Mouse (Mus musculus): ENCODE data around the gene Aprt. TPM values are rescaled to one million over a fixed set of nuclear protein-coding genes. Genes with fewer than 3 reads are reported as not detected.

The Aprt gene
- polyA plus RNA-seq, 1 experiment from 2014 or later: 425 TPM

DNA sequence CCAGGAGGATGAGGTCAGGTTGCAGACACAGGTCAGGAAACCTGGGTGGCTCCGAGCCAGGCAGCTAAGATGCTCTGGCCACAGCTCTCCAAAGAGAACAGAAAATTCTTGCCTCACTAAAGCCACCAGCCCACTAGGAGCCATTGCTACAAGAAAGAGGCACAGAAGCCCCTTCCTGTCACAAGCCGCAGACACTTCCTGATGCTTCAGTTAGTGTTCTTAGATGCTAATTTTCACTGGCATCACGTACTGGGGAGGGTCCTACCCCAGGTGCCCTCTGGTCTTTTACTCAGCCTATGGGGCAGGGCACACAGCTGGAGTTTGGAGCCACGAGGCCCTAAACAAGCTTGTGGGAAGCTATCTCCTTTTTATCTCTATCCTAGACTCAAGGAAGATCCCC, 19.3 kb upstream of the Aprt start:
- no peak overlapping the region for H3K4me2 ChIP-seq
- no peak overlapping the region for H3K27ac ChIP-seq (ENCODE audit: low read depth, low read length)
- H3K9me3 ChIP-seq (ENCODE audit: control insufficient read depth, low read length): no peaks in the 10 kb centered on the region
- H3K4me1 ChIP-seq (replicated peaks; ENCODE audit: control insufficient read depth, insufficient read depth, low read length): peaks cover 15% of the 10 kb centered on the region
- H3K9ac ChIP-seq (ENCODE audit: low read depth, low read length): no peak overlapping the region
- H3K27me3 ChIP-seq (replicated peaks; ENCODE audit: control insufficient read depth, insufficient read depth, low read length): no peaks in the 10 kb centered on the region
- 50% methylated on average over 4 of the region's 4 CpGs for WGBS
- ATAC-seq (replicated peaks; ENCODE audit: low FRiP score) (no peak), DNase-seq (ENCODE audit: low spot score) (no peak)
- H3K36me3 ChIP-seq (ENCODE audit: control insufficient read depth, insufficient read depth, low read length): no peaks in the 10 kb centered on the region
- H3K4me3 ChIP-seq (ENCODE audit: low read depth, low read length): no peak overlapping the region

DNA sequence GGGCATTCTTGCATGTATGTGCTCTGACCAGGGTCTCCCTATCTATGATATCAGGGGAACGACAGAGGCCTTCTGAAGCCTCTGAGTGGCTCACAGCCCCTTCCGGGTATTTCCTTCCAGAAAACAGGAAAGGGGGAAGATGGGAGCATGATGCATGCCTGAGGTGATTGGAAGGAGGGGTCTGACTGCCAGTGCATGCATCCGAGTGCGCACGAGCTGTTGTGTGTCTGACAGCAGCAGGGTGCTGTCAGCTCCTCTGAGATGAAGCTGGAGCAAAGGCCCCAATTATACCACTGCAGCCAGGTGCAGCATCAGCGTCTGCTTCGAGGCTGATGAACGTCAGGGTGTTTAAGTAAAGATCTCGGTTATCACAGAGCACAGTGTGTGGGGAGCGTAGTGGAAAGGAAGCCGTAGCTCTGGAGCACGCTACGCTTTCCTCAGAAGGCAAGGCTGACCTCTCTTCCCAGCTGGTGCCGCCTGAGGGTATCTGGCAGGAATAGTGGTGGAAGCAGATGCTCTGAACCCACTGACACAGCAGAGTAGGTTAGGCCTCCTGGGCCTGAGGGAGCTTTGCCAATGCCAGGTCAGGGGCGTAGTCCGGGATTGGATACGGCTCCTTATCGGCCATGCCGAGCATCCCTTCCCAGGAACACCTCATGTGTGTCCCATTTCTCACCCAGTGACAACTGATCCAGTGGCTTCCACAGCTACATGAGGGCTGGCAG, 17.2 kb upstream of the Aprt start:
- peaks cover 15% of the 10 kb centered on the region for H3K4me1 ChIP-seq (replicated peaks; ENCODE audit: control insufficient read depth, insufficient read depth, low read length)
- WGBS: 70% methylated on average over 19 of the region's 19 CpGs
- H3K27me3 ChIP-seq (replicated peaks; ENCODE audit: control insufficient read depth, insufficient read depth, low read length): no peaks in the 10 kb centered on the region
- H3K4me3 ChIP-seq (ENCODE audit: low read depth, low read length): no peak overlapping the region
- no peak overlapping the region for H3K9ac ChIP-seq (ENCODE audit: low read depth, low read length)
- no peaks in the 10 kb centered on the region for H3K9me3 ChIP-seq (ENCODE audit: control insufficient read depth, low read length)
- H3K36me3 ChIP-seq (ENCODE audit: control insufficient read depth, insufficient read depth, low read length): no peaks in the 10 kb centered on the region
- ATAC-seq (replicated peaks; ENCODE audit: low FRiP score) (no peak), DNase-seq (ENCODE audit: low spot score) (no peak)
- peak overlapping the region; percentile 16; the same call in 1 of the 2 replicates for H3K27ac ChIP-seq (ENCODE audit: low read depth, low read length)
- H3K4me2 ChIP-seq: 0 out of 2 replicates have a peak overlapping the region, but pooled peaks have one; percentile 22

DNA sequence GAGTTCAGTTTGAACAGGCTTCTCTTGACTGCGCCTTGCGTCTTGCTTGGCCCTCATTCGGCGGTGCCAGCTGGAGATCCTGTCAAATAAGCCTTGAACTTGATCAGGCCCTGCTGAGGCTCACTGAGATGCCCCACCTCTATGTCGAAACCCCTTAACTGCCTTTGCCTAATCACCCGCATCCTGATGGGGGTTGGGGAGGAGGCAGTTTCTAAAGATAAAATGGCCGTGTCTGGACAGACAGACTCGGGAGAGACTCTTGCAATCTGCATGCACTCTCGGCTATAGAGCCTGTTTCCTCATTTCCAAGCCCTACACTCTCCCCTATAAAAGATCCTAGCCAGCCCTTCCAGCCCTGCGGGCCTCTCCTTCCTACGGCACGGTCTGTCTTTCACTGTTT, 16.5 kb upstream of the Aprt start:
- Histone ChIP-seq H3K36me3 (ENCODE audit: control insufficient read depth, insufficient read depth, low read length) (no peaks in the 10 kb centered on the region), H3K9ac (ENCODE audit: low read depth, low read length) (no peak overlapping the region), H3K4me3 (ENCODE audit: low read depth, low read length) (no peak overlapping the region), H3K4me1 (replicated peaks; ENCODE audit: control insufficient read depth, insufficient read depth, low read length) (peaks cover 15% of the 10 kb centered on the region), H3K27ac (ENCODE audit: low read depth, low read length) (peak overlapping the region; percentile 16; the same call in 1 of the 2 replicates), H3K27me3 (replicated peaks; ENCODE audit: control insufficient read depth, insufficient read depth, low read length) (no peaks in the 10 kb centered on the region), H3K4me2 (0 out of 2 replicates have a peak overlapping the region, but pooled peaks have one; percentile 22), H3K9me3 (ENCODE audit: control insufficient read depth, low read length) (no peaks in the 10 kb centered on the region)
- ATAC-seq (replicated peaks; ENCODE audit: low FRiP score) (peak; percentile 51; the same call in 1 of the 2 replicates), DNase-seq (ENCODE audit: low spot score) (no peak)
- WGBS: 43% methylated on average over 12 of the region's 12 CpGs

DNA sequence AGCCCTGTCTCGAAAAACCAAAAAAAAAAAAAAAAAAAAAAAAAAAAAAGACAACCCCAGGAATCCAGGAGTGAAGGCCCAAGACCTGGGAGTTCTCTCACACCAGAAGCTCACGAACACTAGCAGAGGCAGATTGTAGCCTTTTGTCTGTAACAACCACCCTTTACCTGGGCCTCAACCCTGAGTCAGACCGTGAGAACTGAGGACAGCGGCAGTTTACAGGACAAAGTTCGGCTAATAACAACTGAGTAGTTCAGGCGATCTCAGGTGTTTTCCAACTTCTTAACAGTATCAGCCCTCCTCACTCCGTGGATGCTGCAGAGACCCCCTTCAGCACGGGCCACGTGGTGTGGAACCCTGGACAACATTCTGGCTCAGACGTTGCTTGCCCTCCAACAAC, 10.0 kb upstream of the Aprt start:
- no peak overlapping the region for H3K4me2 ChIP-seq
- no peaks in the 10 kb centered on the region for H3K9me3 ChIP-seq (ENCODE audit: control insufficient read depth, low read length)
- H3K4me3 ChIP-seq (ENCODE audit: low read depth, low read length): no peak overlapping the region
- no peak for DNase-seq (ENCODE audit: low spot score)
- H3K27ac ChIP-seq (ENCODE audit: low read depth, low read length): no peak overlapping the region
- H3K4me1 ChIP-seq (replicated peaks; ENCODE audit: control insufficient read depth, insufficient read depth, low read length): peaks cover 4% of the 10 kb centered on the region; the same call in 1 of the 2 replicates
- no peak overlapping the region for H3K9ac ChIP-seq (ENCODE audit: low read depth, low read length)
- no peaks in the 10 kb centered on the region for H3K36me3 ChIP-seq (ENCODE audit: control insufficient read depth, insufficient read depth, low read length)
- WGBS: 78% methylated on average over 10 of the region's 10 CpGs
- H3K27me3 ChIP-seq (replicated peaks; ENCODE audit: control insufficient read depth, insufficient read depth, low read length): no peaks in the 10 kb centered on the region
- ATAC-seq (replicated peaks; ENCODE audit: low FRiP score): no peak

DNA sequence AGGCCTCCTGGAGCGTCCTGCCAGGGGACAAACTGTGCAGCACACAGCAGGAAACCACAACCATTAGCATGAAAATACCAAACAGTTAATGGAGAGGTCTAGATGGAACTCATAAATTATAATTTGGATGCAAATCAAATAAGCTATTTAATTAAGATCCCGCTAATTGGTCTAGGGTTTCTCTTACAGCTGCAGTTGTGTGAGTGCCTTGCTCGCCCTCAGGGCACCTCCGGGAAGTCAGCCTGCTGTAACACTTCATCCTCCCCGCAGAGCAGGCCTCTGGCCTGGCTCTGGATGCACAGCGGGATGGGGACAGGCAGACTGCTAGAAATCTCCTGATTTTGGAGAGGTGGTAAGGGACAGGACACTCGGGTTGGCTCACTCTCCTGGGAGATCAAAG, 9.5 kb upstream of the Aprt start:
- WGBS: 73% methylated on average over 7 of the region's 7 CpGs
- no peak for DNase-seq (ENCODE audit: low spot score)
- ATAC-seq (replicated peaks; ENCODE audit: low FRiP score): no peak

DNA sequence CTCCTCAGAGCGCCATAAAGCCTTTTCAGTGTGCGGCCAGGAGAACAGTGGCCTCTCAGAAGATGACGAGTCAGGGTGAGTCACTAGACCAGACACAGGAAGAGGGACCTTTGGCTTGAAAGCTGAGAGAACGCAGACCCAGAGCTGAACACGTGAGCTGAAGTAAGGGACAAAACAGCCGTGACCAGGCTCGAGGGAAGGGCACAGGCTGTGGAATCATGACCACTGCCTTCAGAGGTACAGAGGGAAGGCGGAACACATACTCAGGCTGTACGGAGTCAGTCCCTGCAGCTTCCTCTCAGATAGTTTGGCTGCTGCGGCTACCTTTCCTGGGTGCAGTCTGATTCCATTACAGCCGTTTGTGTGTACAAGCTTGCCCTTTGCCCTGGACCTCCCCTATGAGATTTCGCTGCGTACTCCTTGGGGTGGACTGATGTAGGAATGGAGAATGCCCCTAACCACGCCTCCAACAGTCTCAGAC, 8.7 kb upstream of the Aprt start:
- peak overlapping the region; percentile 8; the same call in 1 of the 2 replicates for H3K27ac ChIP-seq (ENCODE audit: low read depth, low read length)
- no peak overlapping the region for H3K9ac ChIP-seq (ENCODE audit: low read depth, low read length)
- no peaks in the 10 kb centered on the region for H3K27me3 ChIP-seq (replicated peaks; ENCODE audit: control insufficient read depth, insufficient read depth, low read length)
- 44% methylated on average over 14 of the region's 14 CpGs for WGBS
- 0 out of 2 replicates have a peak overlapping the region, but pooled peaks have one; percentile 6 for H3K4me2 ChIP-seq
- H3K4me1 ChIP-seq (replicated peaks; ENCODE audit: control insufficient read depth, insufficient read depth, low read length): peaks cover 4% of the 10 kb centered on the region; the same call in 1 of the 2 replicates
- no peak for ATAC-seq (replicated peaks; ENCODE audit: low FRiP score)
- no peak for DNase-seq (ENCODE audit: low spot score)
- no peaks in the 10 kb centered on the region for H3K9me3 ChIP-seq (ENCODE audit: control insufficient read depth, low read length)
- H3K4me3 ChIP-seq (ENCODE audit: low read depth, low read length): no peak overlapping the region
- no peaks in the 10 kb centered on the region for H3K36me3 ChIP-seq (ENCODE audit: control insufficient read depth, insufficient read depth, low read length)

More for the DNA sequence above, 9.5 kb upstream of the Aprt start:
- H3K27ac ChIP-seq (ENCODE audit: low read depth, low read length): no peak overlapping the region; the same call in 1 of the 2 replicates
- H3K36me3 ChIP-seq (ENCODE audit: control insufficient read depth, insufficient read depth, low read length): no peaks in the 10 kb centered on the region
- no peak overlapping the region for H3K4me2 ChIP-seq
- H3K27me3 ChIP-seq (replicated peaks; ENCODE audit: control insufficient read depth, insufficient read depth, low read length): no peaks in the 10 kb centered on the region
- H3K4me3 ChIP-seq (ENCODE audit: low read depth, low read length): no peak overlapping the region
- H3K4me1 ChIP-seq (replicated peaks; ENCODE audit: control insufficient read depth, insufficient read depth, low read length): peaks cover 4% of the 10 kb centered on the region; the same call in 1 of the 2 replicates
- H3K9ac ChIP-seq (ENCODE audit: low read depth, low read length): no peak overlapping the region
- H3K9me3 ChIP-seq (ENCODE audit: control insufficient read depth, low read length): no peaks in the 10 kb centered on the region

DNA sequence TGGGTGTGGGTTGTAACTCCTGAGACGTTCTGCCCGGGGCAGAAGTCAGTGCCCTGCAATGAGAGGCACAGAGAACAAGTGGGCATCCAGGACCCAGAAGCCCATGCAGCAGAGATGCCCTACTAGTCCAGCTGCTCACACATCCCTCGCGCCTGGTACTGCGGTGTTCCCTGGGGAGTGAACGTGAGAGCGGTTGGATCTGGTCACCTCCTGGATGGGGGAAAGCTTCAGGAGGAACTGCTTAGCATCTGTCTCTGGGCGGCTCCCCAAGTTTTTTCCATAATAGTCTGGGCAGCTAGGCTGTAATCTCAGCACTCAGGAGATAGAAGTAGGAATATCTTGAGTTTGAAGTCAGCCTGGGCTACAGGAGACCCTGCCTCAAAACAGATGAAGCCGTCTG, 8.3 kb upstream of the Aprt start:
- H3K9me3 ChIP-seq (ENCODE audit: control insufficient read depth, low read length): no peaks in the 10 kb centered on the region
- H3K4me1 ChIP-seq (replicated peaks; ENCODE audit: control insufficient read depth, insufficient read depth, low read length): peaks cover 4% of the 10 kb centered on the region; the same call in 1 of the 2 replicates
- no peaks in the 10 kb centered on the region for H3K27me3 ChIP-seq (replicated peaks; ENCODE audit: control insufficient read depth, insufficient read depth, low read length)
- no peak overlapping the region for H3K27ac ChIP-seq (ENCODE audit: low read depth, low read length)
- H3K9ac ChIP-seq (ENCODE audit: low read depth, low read length): no peak overlapping the region
- no peak for ATAC-seq (replicated peaks; ENCODE audit: low FRiP score)
- H3K36me3 ChIP-seq (ENCODE audit: control insufficient read depth, insufficient read depth, low read length): no peaks in the 10 kb centered on the region
- WGBS: 81% methylated on average over 9 of the region's 9 CpGs
- H3K4me3 ChIP-seq (ENCODE audit: low read depth, low read length): no peak overlapping the region
- no peak for DNase-seq (ENCODE audit: low spot score)
- no peak overlapping the region for H3K4me2 ChIP-seq

DNA sequence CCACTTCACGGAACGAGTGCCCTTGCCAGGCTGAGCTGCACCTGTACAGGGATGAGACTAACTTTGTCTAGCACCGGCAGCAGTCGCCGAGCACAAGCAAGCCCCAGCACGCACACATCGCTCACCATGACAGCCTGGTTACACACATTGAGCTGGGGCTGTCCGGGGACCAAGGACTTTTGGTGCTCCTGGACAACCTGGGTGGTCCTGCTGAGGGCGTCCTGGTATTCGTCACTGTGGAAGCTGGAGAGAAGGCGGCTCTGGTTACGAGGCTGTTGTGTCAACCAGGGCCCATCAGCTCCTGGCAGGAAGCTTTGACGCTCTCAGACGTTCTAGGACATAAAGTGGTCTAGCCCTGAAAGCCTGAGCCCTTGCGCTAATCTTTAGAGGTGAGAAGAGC, 4.2 kb upstream of the Aprt start:
- DNase-seq (ENCODE audit: low spot score): no peak
- 70% methylated on average over 13 of the region's 15 CpGs for WGBS
- H3K9ac ChIP-seq (ENCODE audit: low read depth, low read length): no peak overlapping the region

DNA sequence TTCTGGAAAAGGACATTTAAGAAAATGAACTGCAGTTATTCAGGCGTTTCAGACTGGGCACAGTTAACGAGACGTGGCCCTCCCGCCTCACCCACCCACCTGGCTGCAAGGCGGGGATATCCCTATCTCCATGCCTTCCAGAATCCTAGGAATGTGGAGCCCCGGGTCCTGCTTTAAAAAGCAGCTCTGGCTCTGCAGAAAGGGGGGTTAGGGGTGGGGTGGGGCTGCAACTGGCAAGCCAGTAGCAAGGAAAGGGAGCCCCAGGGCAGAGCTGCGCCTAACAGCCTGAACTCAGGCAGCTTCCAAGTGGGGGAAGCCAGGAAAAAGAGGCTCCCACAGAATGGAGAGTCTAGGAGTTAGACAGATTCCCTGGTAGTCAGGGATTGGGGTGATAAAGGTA, 2.5 kb upstream of the Aprt start:
- Histone ChIP-seq H3K9ac (ENCODE audit: low read depth, low read length) (no peak overlapping the region), H3K4me1 (replicated peaks; ENCODE audit: control insufficient read depth, insufficient read depth, low read length) (peaks cover 26% of the 10 kb centered on the region), H3K36me3 (ENCODE audit: control insufficient read depth, insufficient read depth, low read length) (no peaks in the 10 kb centered on the region), H3K27me3 (replicated peaks; ENCODE audit: control insufficient read depth, insufficient read depth, low read length) (no peaks in the 10 kb centered on the region), H3K4me3 (ENCODE audit: low read depth, low read length) (no peak overlapping the region), H3K4me2 (no peak overlapping the region), H3K9me3 (ENCODE audit: control insufficient read depth, low read length) (no peaks in the 10 kb centered on the region), H3K27ac (ENCODE audit: low read depth, low read length) (no peak overlapping the region)
- WGBS: 47% methylated on average over 7 of the region's 7 CpGs
- DNase-seq (ENCODE audit: low spot score) (no peak), ATAC-seq (replicated peaks; ENCODE audit: low FRiP score) (no peak)

More for the DNA sequence above, 4.2 kb upstream of the Aprt start:
- H3K4me3 ChIP-seq (ENCODE audit: low read depth, low read length): no peak overlapping the region
- H3K4me1 ChIP-seq (replicated peaks; ENCODE audit: control insufficient read depth, insufficient read depth, low read length): peaks cover 13% of the 10 kb centered on the region
- no peaks in the 10 kb centered on the region for H3K9me3 ChIP-seq (ENCODE audit: control insufficient read depth, low read length)
- no peaks in the 10 kb centered on the region for H3K27me3 ChIP-seq (replicated peaks; ENCODE audit: control insufficient read depth, insufficient read depth, low read length)
- no peak for ATAC-seq (replicated peaks; ENCODE audit: low FRiP score)
- H3K27ac ChIP-seq (ENCODE audit: low read depth, low read length): no peak overlapping the region
- no peak overlapping the region for H3K4me2 ChIP-seq
- no peaks in the 10 kb centered on the region for H3K36me3 ChIP-seq (ENCODE audit: control insufficient read depth, insufficient read depth, low read length)

All from liver, embryonic 11.5 days (tissue).